Mouse (Mus musculus): Measurements from ENCODE around the gene Cul9.
A peak's percentile ranks its signal among the peaks of the same experiment; 100 is the strongest.

DNA sequence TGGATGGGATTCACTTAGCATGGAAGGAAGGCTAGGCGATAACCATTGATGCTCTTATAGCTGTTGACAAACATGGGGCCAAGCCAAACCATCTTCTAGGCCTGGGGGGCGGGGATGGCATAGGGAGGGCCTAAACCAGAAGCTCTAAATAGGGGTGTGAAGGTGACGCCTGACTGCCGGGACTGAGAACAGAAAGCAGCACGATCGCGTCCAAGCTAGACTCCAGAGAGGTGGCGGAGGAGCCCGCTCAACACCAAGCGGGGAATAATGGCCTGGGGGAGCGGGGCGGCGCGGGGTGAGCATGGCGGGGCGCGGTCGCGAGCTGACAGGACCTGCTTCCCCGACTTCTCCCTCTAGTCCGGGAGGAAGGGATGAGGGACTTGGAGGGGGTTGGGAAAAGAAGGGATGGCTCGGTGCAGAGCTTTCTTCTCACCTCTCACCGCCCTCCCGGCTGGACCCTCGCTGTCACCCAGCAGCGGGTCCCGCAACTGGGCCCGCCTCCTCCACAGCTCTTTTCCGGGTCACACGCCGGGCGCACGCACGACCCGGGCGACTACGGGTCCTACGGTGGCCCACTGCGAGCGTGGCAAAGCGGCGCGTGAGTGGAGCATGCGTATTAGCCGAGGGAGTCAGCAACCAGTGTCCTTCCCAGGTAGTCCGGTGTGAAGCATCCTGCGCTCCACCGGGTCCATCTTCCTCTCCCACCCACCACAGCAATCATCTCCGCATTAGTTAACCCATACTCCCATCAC, at the start of gene Cul9:
- no peak for TF ChIP-seq CTCF (IDR thresholded peaks at IDR 0.05; ENCODE audit: control insufficient read depth, insufficient read depth, low read length)
- TF ChIP-seq POLR2A (IDR thresholded peaks at IDR 0.05; ENCODE audit: borderline replicate concordance, control insufficient read depth, low read depth, low read length), result peak; percentile 21; the same call in 1 of the 2 replicates

Measured in bone marrow, adult 2 months (tissue).